Mouse (Mus musculus): ENCODE measurements around the gene Dzip1l.
A peak's percentile ranks its signal among the peaks of the same experiment; 100 is the strongest.
"Not testable (repeated sequence)": the region's sequence is repeated elsewhere in the genome, so short reads cannot be mapped to it uniquely, and the experiment has no call there.

Dzip1l gene

DNA sequence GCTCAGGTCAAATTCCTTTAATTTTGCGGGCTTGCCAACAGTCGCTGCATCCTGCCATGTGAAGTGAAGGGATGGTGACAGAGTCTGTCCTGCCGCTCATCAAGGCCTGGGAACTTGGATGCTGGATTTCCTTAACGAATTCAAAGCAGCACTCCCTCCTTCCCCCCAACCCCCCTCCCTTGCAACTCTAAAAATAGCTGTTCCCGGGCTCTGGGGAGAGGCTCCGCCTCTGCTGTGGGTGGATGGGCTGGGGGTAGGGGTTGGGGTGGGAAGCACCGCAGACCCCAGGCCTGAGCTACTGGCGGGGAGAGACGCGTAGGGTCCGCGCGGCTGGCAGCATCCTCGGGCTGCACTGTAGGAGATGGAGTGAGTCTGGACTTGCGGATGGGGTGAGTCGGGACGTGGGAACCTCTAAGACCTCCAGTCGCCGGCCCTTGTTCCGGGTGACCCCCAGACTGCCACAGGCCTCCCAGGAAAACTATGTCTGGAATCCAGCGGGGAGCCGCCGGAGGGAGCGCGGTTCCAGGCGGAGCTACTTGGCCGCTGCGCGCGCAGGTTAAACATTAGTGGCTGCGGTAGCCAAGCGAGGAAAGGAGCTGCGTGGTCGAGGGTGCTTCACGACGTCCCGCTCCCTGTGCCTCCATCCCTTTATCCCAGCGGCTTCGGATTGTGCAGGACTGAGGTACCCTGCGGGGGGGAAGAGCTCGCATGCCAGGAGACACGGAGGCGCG lies at the start of gene Dzip1l:
Gene Dzip1l, plus strand, starts transcription at position 216 of the 731 bp plus-strand sequence.
- DNase-seq (ENCODE audit: low read depth), result no peak

DNA sequence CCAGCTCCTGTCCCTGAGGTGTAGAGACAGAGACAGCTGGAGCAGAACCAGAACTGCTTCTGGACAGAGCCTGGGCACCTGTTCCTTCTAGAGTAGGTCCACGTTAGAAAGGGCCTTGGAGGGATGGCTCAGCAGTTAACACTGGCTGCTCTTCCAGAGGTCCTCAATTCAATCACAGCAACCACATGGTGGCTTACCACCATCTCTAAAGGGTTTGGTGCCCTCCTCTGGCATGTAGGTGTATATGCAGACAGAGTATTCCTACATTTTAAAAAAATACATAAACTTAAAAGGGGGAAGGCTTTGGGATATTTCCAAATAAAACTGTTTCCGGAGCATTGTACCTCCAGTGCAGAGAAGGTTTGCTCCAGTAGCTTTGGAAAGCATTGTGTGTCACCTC lies 48.6 kb upstream of the Dzip1l start:
- no peak for DNase-seq (ENCODE audit: low read depth)

GRCm38 (mm10) chr9:99587505-99588202 lies 41.6 kb upstream of the Dzip1l start:
- DNase-seq (ENCODE audit: low read depth), result peak; percentile 32

DNA sequence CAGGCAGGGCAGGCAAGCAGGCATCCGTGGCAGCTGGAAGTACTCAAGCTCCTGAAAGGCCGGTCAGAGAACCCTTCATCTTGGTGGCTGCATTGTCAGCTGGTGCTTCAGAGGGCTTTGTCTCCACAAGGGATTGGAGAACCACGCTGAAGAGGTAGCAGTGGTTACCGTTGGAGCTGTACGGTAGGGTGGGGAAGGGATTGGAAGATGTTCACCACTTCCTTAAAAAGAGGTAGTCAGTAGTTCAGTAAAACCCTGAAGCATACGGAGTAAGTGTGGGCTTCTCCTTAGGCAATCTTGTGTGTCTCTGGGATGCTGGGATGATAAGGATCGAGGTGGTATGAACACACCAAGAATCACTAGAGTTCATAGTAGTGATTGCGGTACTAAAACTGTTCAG lies 38.2 kb upstream of the Dzip1l start:
- no peak for DNase-seq (ENCODE audit: low read depth)

GRCm38 (mm10) chr9:99599127-99599526 lies 30.2 kb upstream of the Dzip1l start:
- not testable (repeated sequence) for DNase-seq (ENCODE audit: low read depth)

DNA sequence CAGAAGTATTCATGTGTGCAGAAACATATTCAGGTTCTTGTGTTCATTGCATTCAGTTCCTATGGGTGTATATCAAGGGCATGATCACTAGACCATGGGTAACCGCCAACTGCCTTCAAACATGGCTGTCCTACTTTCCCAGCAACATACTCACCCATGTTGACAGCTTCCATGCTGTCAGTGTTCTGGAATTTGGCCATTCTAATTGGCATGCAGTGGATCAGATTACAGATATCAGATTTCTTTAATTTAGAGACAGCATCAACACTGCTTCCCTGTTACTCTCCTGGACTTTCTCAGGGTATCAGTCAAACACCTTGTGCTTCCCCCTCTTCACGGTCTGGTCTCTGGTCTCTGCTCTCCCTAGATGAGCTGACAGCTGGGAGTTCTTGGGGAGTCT lies 25.7 kb upstream of the Dzip1l start:
- no peak for DNase-seq (ENCODE audit: low read depth)

DNA sequence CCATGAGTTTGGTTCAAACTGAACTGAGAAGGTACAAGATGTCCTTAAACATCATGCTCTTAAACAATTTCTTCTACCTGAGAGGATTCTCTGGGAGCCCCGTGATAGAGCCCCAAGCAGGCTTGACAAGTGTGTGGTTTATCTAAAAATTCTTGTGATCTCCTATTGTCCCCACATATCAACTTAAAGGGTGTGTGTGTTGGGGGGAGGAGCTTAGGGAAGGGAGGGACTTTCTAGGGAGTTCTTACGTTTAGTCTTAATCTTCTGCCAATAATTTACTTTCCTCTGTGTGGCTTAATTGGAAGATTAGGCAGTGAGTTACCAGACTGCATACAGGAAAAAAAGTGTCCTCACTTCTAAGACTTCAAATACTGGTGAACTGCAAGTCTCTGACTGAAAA lies 17.1 kb upstream of the Dzip1l start, which contains the start of gene A4gnt:
Gene A4gnt, plus strand, starts transcription at position 301 of the 400 bp plus-strand sequence.
- DNase-seq (ENCODE audit: low read depth), result no peak

DNA sequence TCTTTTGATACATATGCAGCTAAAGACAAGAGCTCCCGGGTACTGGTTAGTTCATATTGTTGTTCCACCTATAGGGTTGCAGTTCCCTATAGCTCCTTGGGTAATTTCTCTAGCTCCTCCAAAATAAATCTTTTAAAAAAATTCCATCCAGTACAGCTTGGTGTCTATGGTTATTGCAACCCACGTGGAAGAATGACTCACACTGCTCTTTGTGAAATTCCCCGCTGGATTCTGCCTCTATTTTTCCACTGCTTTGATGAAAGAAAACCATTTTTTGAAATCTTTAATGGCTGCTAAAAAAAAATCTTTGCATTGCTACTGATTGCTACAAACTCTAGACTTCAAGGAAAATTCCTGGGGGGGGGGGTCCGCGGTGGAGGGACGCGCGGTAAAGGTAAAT lies 9.6 kb upstream of the Dzip1l start:
- no peak for DNase-seq (ENCODE audit: low read depth)

GRCm38 (mm10) chr9:99620196-99620595 lies 9.1 kb upstream of the Dzip1l start:
- DNase-seq (ENCODE audit: low read depth), result no peak

GRCm38 (mm10) chr9:99622034-99622433 lies 7.3 kb upstream of the Dzip1l start:
- DNase-seq (ENCODE audit: low read depth), result no peak

DNA sequence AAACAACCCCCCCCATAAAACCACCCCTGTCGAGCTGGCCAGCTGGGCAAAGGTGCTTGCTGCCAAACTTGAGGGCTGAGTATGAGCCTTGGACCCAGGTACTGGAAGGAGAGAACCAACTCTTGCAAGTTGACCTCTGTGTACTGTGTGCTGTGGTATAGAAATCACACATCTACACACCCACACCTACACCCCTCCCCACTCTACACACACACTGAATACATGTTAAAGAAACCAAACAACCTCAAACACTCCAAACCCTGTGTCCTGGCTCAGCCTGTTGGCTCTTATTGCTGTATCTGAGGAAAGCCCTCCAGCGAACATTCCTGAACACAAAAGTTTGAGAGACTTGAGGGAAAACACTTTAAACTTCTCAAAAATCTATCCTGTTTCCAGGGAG lies 6.3 kb upstream of the Dzip1l start:
- DNase-seq (ENCODE audit: low read depth), result no peak

DNA sequence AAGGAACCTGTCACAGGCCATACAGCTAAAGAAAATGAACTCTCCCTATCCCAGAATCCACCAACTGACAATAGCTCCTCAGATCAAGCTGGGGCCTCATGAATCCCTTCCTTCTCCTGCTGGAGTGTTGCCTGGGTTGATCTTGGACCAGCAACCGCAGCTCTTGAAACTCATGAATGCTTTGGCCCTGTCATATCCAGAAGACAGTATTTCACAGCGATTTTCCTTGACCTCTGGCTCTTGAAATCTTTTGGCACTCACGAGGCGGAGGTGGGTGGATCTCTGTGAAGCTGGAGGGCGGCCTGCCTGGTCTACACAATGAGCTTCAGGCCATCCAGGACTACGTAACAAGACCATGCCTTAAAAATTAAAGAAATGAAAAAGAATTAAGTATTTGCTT lies 5.2 kb upstream of the Dzip1l start:
- no peak for DNase-seq (ENCODE audit: low read depth)

DNA sequence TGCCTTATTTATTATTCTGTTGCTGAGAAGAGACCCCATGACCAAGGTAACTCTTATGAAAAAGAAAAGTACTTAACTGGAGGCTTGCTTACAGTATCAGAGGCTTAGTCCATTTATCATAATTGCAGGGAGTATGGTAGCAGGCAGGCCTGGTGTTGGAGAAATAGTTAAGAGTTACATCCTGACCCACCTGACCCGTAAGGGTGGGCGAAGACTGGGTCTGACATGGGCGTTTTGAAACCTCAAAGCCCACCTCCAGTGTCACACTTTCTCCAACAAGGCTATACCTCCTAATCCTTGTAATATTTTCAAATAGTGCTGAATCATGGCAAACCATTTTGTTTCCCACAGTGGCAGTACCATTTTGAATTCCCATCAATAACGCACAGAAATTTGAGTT lies 715 bp upstream of the Dzip1l start:
- DNase-seq (ENCODE audit: low read depth), result no peak

DNA sequence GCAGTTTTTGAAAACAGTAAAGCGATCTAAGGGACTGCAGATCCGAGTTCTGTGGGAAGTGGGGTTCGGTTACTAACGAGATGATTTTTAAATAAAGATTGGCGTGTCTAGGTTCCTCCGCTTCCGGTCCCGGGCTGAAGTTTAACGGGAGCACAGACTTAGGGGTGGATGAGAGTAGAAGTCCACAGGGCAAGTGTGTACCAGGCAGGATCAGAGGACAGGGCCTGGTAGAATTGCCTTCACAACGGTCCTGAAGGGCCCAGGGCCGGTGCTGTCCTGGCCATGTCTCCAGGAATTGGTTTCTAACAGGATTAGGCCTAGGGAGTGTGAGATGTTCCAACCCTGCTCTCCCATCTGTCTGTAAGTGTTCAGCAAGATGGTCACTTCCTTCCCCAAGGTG lies 775 bp downstream of the Dzip1l start:
- no peak for DNase-seq (ENCODE audit: low read depth)

- DNase-seq (ENCODE audit: low read depth), result no peak
Observed at GRCm38 (mm10) chr9:99630528-99631125, 1.3 kb downstream of the Dzip1l start.

DNA sequence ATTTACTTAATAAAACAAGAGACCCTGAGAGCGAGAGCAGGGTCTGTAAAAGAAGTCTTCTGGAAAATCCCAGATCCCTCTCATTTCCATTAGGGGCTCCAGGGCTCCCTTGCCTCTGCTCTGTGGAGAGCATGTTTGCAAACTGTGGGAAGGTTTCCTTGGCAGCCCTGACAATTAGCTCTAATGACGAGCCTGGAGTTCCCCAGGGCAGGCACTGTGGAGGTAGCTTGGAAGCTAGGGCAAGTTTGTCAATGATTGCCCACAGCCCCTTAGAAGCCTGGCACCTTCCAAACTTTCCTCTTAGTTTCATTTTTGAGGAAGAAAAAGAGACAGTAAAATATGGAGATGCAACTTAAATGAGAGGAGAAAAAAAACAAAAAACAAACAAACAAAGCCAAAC lies 2.5 kb downstream of the Dzip1l start:
- no peak for DNase-seq (ENCODE audit: low read depth)

GRCm38 (mm10) chr9:99632264-99632663 lies 3.0 kb downstream of the Dzip1l start:
- DNase-seq (ENCODE audit: low read depth), result no peak

DNA sequence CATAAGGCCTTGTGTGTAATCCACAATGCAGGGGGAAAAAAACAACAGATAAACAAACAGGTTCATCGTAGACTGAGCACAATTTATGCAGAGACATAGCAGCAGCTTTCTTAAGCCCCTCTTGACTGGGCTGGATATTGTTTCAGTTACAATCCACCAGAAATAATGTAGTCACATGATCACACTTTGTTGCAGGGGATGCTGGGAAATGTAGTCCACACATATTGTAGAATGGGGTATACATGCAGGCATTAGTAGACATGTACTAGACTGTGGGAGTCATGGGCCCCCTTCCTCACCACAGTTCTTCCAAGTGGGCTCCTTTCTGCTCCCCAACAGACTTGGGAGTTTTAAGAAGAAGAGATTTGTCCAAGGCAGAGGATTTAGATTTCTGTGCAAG lies 7.5 kb downstream of the Dzip1l start:
- no peak for DNase-seq (ENCODE audit: low read depth)

DNA sequence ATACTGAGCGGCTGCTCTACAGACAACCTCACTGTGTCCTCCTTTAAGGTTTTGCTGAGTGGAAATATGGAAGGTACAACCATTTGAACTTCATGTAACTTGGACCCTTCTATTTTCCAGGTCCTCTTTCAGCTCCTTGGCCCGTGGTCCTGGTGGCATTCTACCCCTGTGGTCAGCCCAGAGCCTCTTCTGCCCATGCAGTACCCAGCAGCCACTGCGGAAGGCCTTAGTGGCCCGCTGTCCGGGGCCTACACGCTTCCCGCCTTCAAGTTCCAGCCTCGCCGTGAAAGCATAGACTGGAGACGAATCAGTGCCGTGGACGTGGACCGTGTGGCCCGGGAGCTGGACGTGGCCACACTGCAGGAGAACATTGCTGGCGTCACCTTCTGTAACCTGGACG lies 7.9 kb downstream of the Dzip1l start:
- DNase-seq (ENCODE audit: low read depth), result no peak

GRCm38 (mm10) chr9:99637736-99638135 lies 8.4 kb downstream of the Dzip1l start:
- DNase-seq (ENCODE audit: low read depth), result no peak

- no peak for DNase-seq (ENCODE audit: low read depth)
Observed at GRCm38 (mm10) chr9:99639957-99640356, 10.7 kb downstream of the Dzip1l start.

GRCm38 (mm10) chr9:99645416-99645815 lies 16.1 kb downstream of the Dzip1l start:
- DNase-seq (ENCODE audit: low read depth), result no peak

- DNase-seq (ENCODE audit: low read depth), result no peak
Observed at GRCm38 (mm10) chr9:99646102-99646501, 16.8 kb downstream of the Dzip1l start.
